Mouse (Mus musculus): ENCODE measurements around the gene Wipf1. TPM values are rescaled to one million over a fixed set of nuclear protein-coding genes. Genes with fewer than 3 reads are reported as not detected.

Wipf1 gene
- polyA plus RNA-seq, 1 experiment from 2014 or later: 4.1 TPM

GRCm38 (mm10) chr2:73452556-73452955 is 77.0 kb downstream of the Wipf1 start:
- Histone ChIP-seq H3K4me2 (ENCODE audit: low read depth, low read length) (no peak overlapping the region), H3K27ac (ENCODE audit: low read length) (no peak overlapping the region), H3K27me3 (ENCODE audit: control insufficient read depth, insufficient read depth, low read depth, low read length) (no peaks in the 10 kb centered on the region), H3K4me3 (ENCODE audit: low read depth, low read length) (no peak overlapping the region), H3K36me3 (ENCODE audit: control insufficient read depth, insufficient read depth) (no peaks in the 10 kb centered on the region), H3K9ac (ENCODE audit: low read depth, low read length) (no peak overlapping the region), H3K4me1 (ENCODE audit: control insufficient read depth, low read depth, low read length) (peaks cover 20% of the 10 kb centered on the region), H3K9me3 (replicated peaks; ENCODE audit: control insufficient read depth, low read length) (no peaks in the 10 kb centered on the region)
- WGBS (ENCODE audit: insufficient replicate concordance): 30% methylated on average over 7 of the region's 7 CpGs
- ATAC-seq (ENCODE audit: low read depth): no peak; the same call in 1 of the 2 replicates

GRCm38 (mm10) chr2:73451541-73451940 is 78.0 kb downstream of the Wipf1 start:
- WGBS (ENCODE audit: insufficient replicate concordance): 76% methylated on average over 3 of the region's 3 CpGs
- Histone ChIP-seq H3K9ac (ENCODE audit: low read depth, low read length) (no peak overlapping the region), H3K4me3 (ENCODE audit: low read depth, low read length) (no peak overlapping the region)

GRCm38 (mm10) chr2:73450172-73450715 is 79.3 kb downstream of the Wipf1 start:
- Histone ChIP-seq H3K4me1 (ENCODE audit: control insufficient read depth, low read depth, low read length) (peaks cover 17% of the 10 kb centered on the region), H3K27ac (ENCODE audit: low read length) (no peak overlapping the region), H3K9ac (ENCODE audit: low read depth, low read length) (no peak overlapping the region), H3K36me3 (ENCODE audit: control insufficient read depth, insufficient read depth) (0 out of 2 replicates have a peak, but pooled peaks cover 2% of the 10 kb centered on the region), H3K9me3 (replicated peaks; ENCODE audit: control insufficient read depth, low read length) (no peaks in the 10 kb centered on the region), H3K4me3 (ENCODE audit: low read depth, low read length) (no peak overlapping the region), H3K27me3 (ENCODE audit: control insufficient read depth, insufficient read depth, low read depth, low read length) (no peaks in the 10 kb centered on the region), H3K4me2 (ENCODE audit: low read depth, low read length) (no peak overlapping the region)
- 56% methylated on average over 6 of the region's 6 CpGs for WGBS (ENCODE audit: insufficient replicate concordance)
- ATAC-seq (ENCODE audit: low read depth): no peak

More at GRCm38 (mm10) chr2:73451541-73451940, 78.0 kb downstream of the Wipf1 start:
- no peak overlapping the region for H3K27ac ChIP-seq (ENCODE audit: low read length)
- peaks cover 20% of the 10 kb centered on the region for H3K4me1 ChIP-seq (ENCODE audit: control insufficient read depth, low read depth, low read length)
- no peak overlapping the region for H3K4me2 ChIP-seq (ENCODE audit: low read depth, low read length)
- 0 out of 2 replicates have a peak, but pooled peaks cover 2% of the 10 kb centered on the region for H3K36me3 ChIP-seq (ENCODE audit: control insufficient read depth, insufficient read depth)
- no peaks in the 10 kb centered on the region for H3K9me3 ChIP-seq (replicated peaks; ENCODE audit: control insufficient read depth, low read length)
- no peaks in the 10 kb centered on the region for H3K27me3 ChIP-seq (ENCODE audit: control insufficient read depth, insufficient read depth, low read depth, low read length)
- no peak for ATAC-seq (ENCODE audit: low read depth)

- WGBS (ENCODE audit: insufficient replicate concordance): 75% methylated on average over 10 of the region's 10 CpGs
- peaks cover 2% of the 10 kb centered on the region; the same call in 1 of the 2 replicates for H3K36me3 ChIP-seq (ENCODE audit: control insufficient read depth, insufficient read depth)
- no peaks in the 10 kb centered on the region for H3K27me3 ChIP-seq (ENCODE audit: control insufficient read depth, insufficient read depth, low read depth, low read length)
- H3K27ac ChIP-seq (ENCODE audit: low read length): no peak overlapping the region
- H3K4me2 ChIP-seq (ENCODE audit: low read depth, low read length): no peak overlapping the region
- H3K4me1 ChIP-seq (ENCODE audit: control insufficient read depth, low read depth, low read length): no peaks in the 10 kb centered on the region
- H3K9me3 ChIP-seq (replicated peaks; ENCODE audit: control insufficient read depth, low read length): no peaks in the 10 kb centered on the region
- H3K4me3 ChIP-seq (ENCODE audit: low read depth, low read length): no peak overlapping the region
- H3K9ac ChIP-seq (ENCODE audit: low read depth, low read length): no peak overlapping the region
- ATAC-seq (ENCODE audit: low read depth): no peak
Measured at GRCm38 (mm10) chr2:73443985-73444384, 85.5 kb downstream of the Wipf1 start.

GRCm38 (mm10) chr2:73442015-73442414 is 87.5 kb downstream of the Wipf1 start:
- WGBS (ENCODE audit: insufficient replicate concordance): 74% methylated on average over 2 of the region's 2 CpGs
- ATAC-seq (ENCODE audit: low read depth): no peak

GRCm38 (mm10) chr2:73440319-73440718 is 89.2 kb downstream of the Wipf1 start:
- no peaks in the 10 kb centered on the region for H3K9me3 ChIP-seq (replicated peaks; ENCODE audit: control insufficient read depth, low read length)
- no peak for ATAC-seq (ENCODE audit: low read depth)
- no peak overlapping the region for H3K4me3 ChIP-seq (ENCODE audit: low read depth, low read length)
- peaks cover 5% of the 10 kb centered on the region for H3K36me3 ChIP-seq (ENCODE audit: control insufficient read depth, insufficient read depth)
- 76% methylated on average over 2 of the region's 2 CpGs for WGBS (ENCODE audit: insufficient replicate concordance)
- H3K4me1 ChIP-seq (ENCODE audit: control insufficient read depth, low read depth, low read length): no peaks in the 10 kb centered on the region
- H3K4me2 ChIP-seq (ENCODE audit: low read depth, low read length): no peak overlapping the region
- no peak overlapping the region for H3K9ac ChIP-seq (ENCODE audit: low read depth, low read length)
- H3K27ac ChIP-seq (ENCODE audit: low read length): no peak overlapping the region
- no peaks in the 10 kb centered on the region for H3K27me3 ChIP-seq (ENCODE audit: control insufficient read depth, insufficient read depth, low read depth, low read length)

More at GRCm38 (mm10) chr2:73442015-73442414, 87.5 kb downstream of the Wipf1 start:
- H3K36me3 ChIP-seq (ENCODE audit: control insufficient read depth, insufficient read depth): peaks cover 2% of the 10 kb centered on the region; the same call in 1 of the 2 replicates
- no peak overlapping the region for H3K4me3 ChIP-seq (ENCODE audit: low read depth, low read length)
- H3K9me3 ChIP-seq (replicated peaks; ENCODE audit: control insufficient read depth, low read length): no peaks in the 10 kb centered on the region
- H3K4me1 ChIP-seq (ENCODE audit: control insufficient read depth, low read depth, low read length): no peaks in the 10 kb centered on the region
- H3K27ac ChIP-seq (ENCODE audit: low read length): no peak overlapping the region
- no peak overlapping the region for H3K9ac ChIP-seq (ENCODE audit: low read depth, low read length)
- H3K27me3 ChIP-seq (ENCODE audit: control insufficient read depth, insufficient read depth, low read depth, low read length): no peaks in the 10 kb centered on the region
- no peak overlapping the region for H3K4me2 ChIP-seq (ENCODE audit: low read depth, low read length)

- no peaks in the 10 kb centered on the region for H3K9me3 ChIP-seq (replicated peaks; ENCODE audit: control insufficient read depth, low read length)
- no peak overlapping the region for H3K9ac ChIP-seq (ENCODE audit: low read depth, low read length)
- H3K4me3 ChIP-seq (ENCODE audit: low read depth, low read length): no peak overlapping the region
- WGBS (ENCODE audit: insufficient replicate concordance): 78% methylated on average over 18 of the region's 18 CpGs
- peaks cover 9% of the 10 kb centered on the region for H3K36me3 ChIP-seq (ENCODE audit: control insufficient read depth, insufficient read depth)
- no peaks in the 10 kb centered on the region for H3K27me3 ChIP-seq (ENCODE audit: control insufficient read depth, insufficient read depth, low read depth, low read length)
- ATAC-seq (ENCODE audit: low read depth): no peak
- H3K4me2 ChIP-seq (ENCODE audit: low read depth, low read length): no peak overlapping the region
- no peak overlapping the region for H3K27ac ChIP-seq (ENCODE audit: low read length)
- H3K4me1 ChIP-seq (ENCODE audit: control insufficient read depth, low read depth, low read length): no peaks in the 10 kb centered on the region
Measured at GRCm38 (mm10) chr2:73436976-73437375, 92.6 kb downstream of the Wipf1 start.

- H3K9ac ChIP-seq (ENCODE audit: low read depth, low read length): no peak overlapping the region
- 81% methylated on average over 2 of the region's 2 CpGs for WGBS (ENCODE audit: insufficient replicate concordance)
- H3K4me3 ChIP-seq (ENCODE audit: low read depth, low read length): no peak overlapping the region
Measured at GRCm38 (mm10) chr2:73435847-73436246, 93.7 kb downstream of the Wipf1 start.

GRCm38 (mm10) chr2:73431959-73432396 is 97.6 kb downstream of the Wipf1 start:
- H3K4me2 ChIP-seq (ENCODE audit: low read depth, low read length): no peak overlapping the region
- 60% methylated on average over 14 of the region's 14 CpGs for WGBS (ENCODE audit: insufficient replicate concordance)
- H3K9ac ChIP-seq (ENCODE audit: low read depth, low read length): no peak overlapping the region
- no peaks in the 10 kb centered on the region for H3K27me3 ChIP-seq (ENCODE audit: control insufficient read depth, insufficient read depth, low read depth, low read length)
- no peak overlapping the region for H3K27ac ChIP-seq (ENCODE audit: low read length)
- no peaks in the 10 kb centered on the region for H3K4me1 ChIP-seq (ENCODE audit: control insufficient read depth, low read depth, low read length)
- H3K36me3 ChIP-seq (ENCODE audit: control insufficient read depth, insufficient read depth): peaks cover 9% of the 10 kb centered on the region
- no peak for ATAC-seq (ENCODE audit: low read depth)
- no peak overlapping the region for H3K4me3 ChIP-seq (ENCODE audit: low read depth, low read length)
- H3K9me3 ChIP-seq (replicated peaks; ENCODE audit: control insufficient read depth, low read length): no peaks in the 10 kb centered on the region

More at GRCm38 (mm10) chr2:73435847-73436246, 93.7 kb downstream of the Wipf1 start:
- no peak overlapping the region for H3K4me2 ChIP-seq (ENCODE audit: low read depth, low read length)
- H3K27me3 ChIP-seq (ENCODE audit: control insufficient read depth, insufficient read depth, low read depth, low read length): no peaks in the 10 kb centered on the region
- ATAC-seq (ENCODE audit: low read depth): no peak
- no peaks in the 10 kb centered on the region for H3K9me3 ChIP-seq (replicated peaks; ENCODE audit: control insufficient read depth, low read length)
- H3K4me1 ChIP-seq (ENCODE audit: control insufficient read depth, low read depth, low read length): no peaks in the 10 kb centered on the region
- H3K36me3 ChIP-seq (ENCODE audit: control insufficient read depth, insufficient read depth): peaks cover 9% of the 10 kb centered on the region
- no peak overlapping the region for H3K27ac ChIP-seq (ENCODE audit: low read length)

Data from liver, embryonic 16.5 days (tissue).